Mouse (Mus musculus) spleen, adult 2 months (tissue): ENCODE data around the gene Tmem229b.

Experiments used
- CTCF ChIP-seq: fragments of 200-500 bp; IDR thresholded peaks from 2 replicates; pipeline ENCODE4 v1.5.1; 2011; ENCODE audit warnings: mild to moderate bottlenecking, inconsistent platforms; ENCODE audit not compliant: insufficient read depth, insufficient read length, insufficient replicate concordance; ENCODE audit errors: extremely low read depth
- POLR2A ChIP-seq: fragments of 200-500 bp; IDR thresholded peaks from 2 replicates; pipeline ENCODE4 v1.6.1; 2011; ENCODE audit warnings: low read depth, low read length, inconsistent platforms

- TF ChIP-seq CTCF: no peak
- no peak for TF ChIP-seq POLR2A
These were observed 25.2 kb downstream of the Tmem229b start for GRCm38 (mm10) chr12:78981938-78982825.
